Mouse (Mus musculus): ENCODE results near the gene Dhfr. TPM values are rescaled to one million over a fixed set of nuclear protein-coding genes. Genes with fewer than 3 reads are reported as not detected.
"Not testable (repeated sequence)": the region's sequence is repeated elsewhere in the genome, so short reads cannot be mapped to it uniquely, and the experiment has no call there.

Dhfr gene
- polyA plus RNA-seq, 1 experiment from 2014 or later: 15.9 TPM

GRCm38 (mm10) chr13:92339787-92340186, 14.7 kb upstream of the Dhfr start:
- Histone ChIP-seq H3K4me2 (no peak overlapping the region), H3K9me3 (replicated peaks) (no peaks in the 10 kb centered on the region), H3K9ac (no peak overlapping the region), H3K27ac (replicated peaks) (no peak overlapping the region), H3K4me1 (replicated peaks) (peaks cover 4% of the 10 kb centered on the region; the same call in 1 of the 2 replicates), H3K4me3 (replicated peaks) (no peak overlapping the region), H3K36me3 (replicated peaks) (peaks cover 38% of the 10 kb centered on the region), H3K27me3 (no peaks in the 10 kb centered on the region)
- WGBS (ENCODE audit: insufficient replicate concordance): 79% methylated on average over 3 of the region's 3 CpGs
- no peak for ATAC-seq (ENCODE audit: insufficient read depth)

GRCm38 (mm10) chr13:92344033-92344432, 10.5 kb upstream of the Dhfr start:
- no peaks in the 10 kb centered on the region for H3K9me3 ChIP-seq (replicated peaks)
- H3K4me3 ChIP-seq (replicated peaks): no peak overlapping the region
- H3K27ac ChIP-seq (replicated peaks): no peak overlapping the region
- no peak overlapping the region for H3K4me2 ChIP-seq
- no peak for ATAC-seq (ENCODE audit: insufficient read depth)
- 88% methylated on average over 8 of the region's 8 CpGs for WGBS (ENCODE audit: insufficient replicate concordance)
- H3K9ac ChIP-seq: no peak overlapping the region
- H3K36me3 ChIP-seq (replicated peaks): peaks cover 65% of the 10 kb centered on the region
- H3K4me1 ChIP-seq (replicated peaks): peaks cover 4% of the 10 kb centered on the region; the same call in 1 of the 2 replicates
- H3K27me3 ChIP-seq: no peaks in the 10 kb centered on the region

- no peak overlapping the region for H3K27ac ChIP-seq (replicated peaks)
Measured at GRCm38 (mm10) chr13:92346338-92346737, 8.2 kb upstream of the Dhfr start.

GRCm38 (mm10) chr13:92351100-92351499, 3.4 kb upstream of the Dhfr start:
- peaks cover 41% of the 10 kb centered on the region for H3K36me3 ChIP-seq (replicated peaks)
- no peaks in the 10 kb centered on the region for H3K9me3 ChIP-seq (replicated peaks)
- H3K27me3 ChIP-seq: no peaks in the 10 kb centered on the region
- no peak overlapping the region for H3K9ac ChIP-seq
- WGBS (ENCODE audit: insufficient replicate concordance): 79% methylated on average over 6 of the region's 6 CpGs
- H3K4me1 ChIP-seq (replicated peaks): peaks cover 22% of the 10 kb centered on the region
- no peak overlapping the region for H3K4me3 ChIP-seq (replicated peaks)
- H3K4me2 ChIP-seq: no peak overlapping the region
- ATAC-seq (ENCODE audit: insufficient read depth): no peak
- H3K27ac ChIP-seq (replicated peaks): no peak overlapping the region

More at GRCm38 (mm10) chr13:92346338-92346737, 8.2 kb upstream of the Dhfr start:
- Histone ChIP-seq H3K9me3 (replicated peaks) (no peaks in the 10 kb centered on the region), H3K36me3 (replicated peaks) (peaks cover 78% of the 10 kb centered on the region), H3K4me2 (no peak overlapping the region), H3K4me1 (replicated peaks) (no peaks in the 10 kb centered on the region), H3K27me3 (no peaks in the 10 kb centered on the region), H3K9ac (no peak overlapping the region), H3K4me3 (replicated peaks) (no peak overlapping the region)
- ATAC-seq (ENCODE audit: insufficient read depth): no peak
- WGBS (ENCODE audit: insufficient replicate concordance): 74% methylated on average over 5 of the region's 5 CpGs

GRCm38 (mm10) chr13:92353956-92354355, 570 bp upstream of the Dhfr start:
- Histone ChIP-seq H3K4me3 (replicated peaks) (peak overlapping the region; percentile 91), H3K27me3 (no peaks in the 10 kb centered on the region), H3K4me2 (peak overlapping the region; percentile 97), H3K9ac (peak overlapping the region; percentile 55), H3K36me3 (replicated peaks) (peaks cover 34% of the 10 kb centered on the region), H3K27ac (replicated peaks) (peak overlapping the region; percentile 94), H3K4me1 (replicated peaks) (peaks cover 34% of the 10 kb centered on the region), H3K9me3 (replicated peaks) (no peaks in the 10 kb centered on the region)
- 18% methylated on average over 4 of the region's 4 CpGs for WGBS (ENCODE audit: insufficient replicate concordance)
- ATAC-seq (ENCODE audit: insufficient read depth): no peak

- Histone ChIP-seq H3K4me1 (replicated peaks) (peaks cover 34% of the 10 kb centered on the region), H3K4me2 (peak overlapping the region; percentile 97), H3K36me3 (replicated peaks) (peaks cover 37% of the 10 kb centered on the region), H3K4me3 (replicated peaks) (peak overlapping the region; percentile 91), H3K27ac (replicated peaks) (peak overlapping the region; percentile 81), H3K9me3 (replicated peaks) (no peaks in the 10 kb centered on the region), H3K9ac (peak overlapping the region; percentile 76), H3K27me3 (no peaks in the 10 kb centered on the region)
- peak; percentile 33 for ATAC-seq (ENCODE audit: insufficient read depth)
- under 1% methylated on average over 24 of the region's 24 CpGs for WGBS (ENCODE audit: insufficient replicate concordance)
Measured at GRCm38 (mm10) chr13:92355272-92355643, 732 bp downstream of the Dhfr start.

GRCm38 (mm10) chr13:92356376-92356775, 1.9 kb downstream of the Dhfr start:
- peaks cover 39% of the 10 kb centered on the region for H3K36me3 ChIP-seq (replicated peaks)
- WGBS (ENCODE audit: insufficient replicate concordance): 72% methylated on average over 7 of the region's 7 CpGs
- no peak for ATAC-seq (ENCODE audit: insufficient read depth)

GRCm38 (mm10) chr13:92357644-92358043, 3.1 kb downstream of the Dhfr start:
- Histone ChIP-seq H3K36me3 (replicated peaks) (peaks cover 42% of the 10 kb centered on the region), H3K9me3 (replicated peaks) (no peaks in the 10 kb centered on the region), H3K4me1 (replicated peaks) (peaks cover 37% of the 10 kb centered on the region), H3K4me3 (replicated peaks) (no peak overlapping the region), H3K4me2 (no peak overlapping the region), H3K27ac (replicated peaks) (no peak overlapping the region), H3K27me3 (no peaks in the 10 kb centered on the region), H3K9ac (no peak overlapping the region)
- WGBS (ENCODE audit: insufficient replicate concordance): 37% methylated on average over 2 of the region's 2 CpGs
- no peak for ATAC-seq (ENCODE audit: insufficient read depth)

More at GRCm38 (mm10) chr13:92356376-92356775, 1.9 kb downstream of the Dhfr start:
- Histone ChIP-seq H3K9me3 (replicated peaks) (no peaks in the 10 kb centered on the region), H3K4me1 (replicated peaks) (peaks cover 34% of the 10 kb centered on the region), H3K4me3 (replicated peaks) (peak overlapping the region; percentile 91), H3K27me3 (no peaks in the 10 kb centered on the region), H3K27ac (replicated peaks) (no peak overlapping the region), H3K9ac (no peak overlapping the region), H3K4me2 (peak overlapping the region; percentile 97)

- Histone ChIP-seq H3K9me3 (replicated peaks) (no peaks in the 10 kb centered on the region), H3K9ac (no peak overlapping the region), H3K27me3 (no peaks in the 10 kb centered on the region), H3K4me3 (replicated peaks) (no peak overlapping the region), H3K4me1 (replicated peaks) (peaks cover 10% of the 10 kb centered on the region), H3K4me2 (no peak overlapping the region), H3K27ac (replicated peaks) (no peak overlapping the region), H3K36me3 (replicated peaks) (peaks cover 67% of the 10 kb centered on the region)
- no peak for ATAC-seq (ENCODE audit: insufficient read depth)
- 26% methylated on average over 2 of the region's 2 CpGs for WGBS (ENCODE audit: insufficient replicate concordance)
Measured at GRCm38 (mm10) chr13:92361609-92362008, 7.1 kb downstream of the Dhfr start.

- Histone ChIP-seq H3K9ac (no peak overlapping the region), H3K9me3 (replicated peaks) (no peaks in the 10 kb centered on the region), H3K27ac (replicated peaks) (no peak overlapping the region), H3K4me2 (no peak overlapping the region), H3K36me3 (replicated peaks) (peaks cover 72% of the 10 kb centered on the region), H3K4me3 (replicated peaks) (no peak overlapping the region), H3K4me1 (replicated peaks) (peaks cover 3% of the 10 kb centered on the region; the same call in 1 of the 2 replicates), H3K27me3 (no peaks in the 10 kb centered on the region)
- 70% methylated on average over 4 of the region's 4 CpGs for WGBS (ENCODE audit: insufficient replicate concordance)
- no peak for ATAC-seq (ENCODE audit: insufficient read depth)
Measured at GRCm38 (mm10) chr13:92365312-92365711, 10.8 kb downstream of the Dhfr start.

GRCm38 (mm10) chr13:92370811-92371210, 16.3 kb downstream of the Dhfr start:
- Histone ChIP-seq H3K27ac (replicated peaks) (no peak overlapping the region), H3K27me3 (no peaks in the 10 kb centered on the region), H3K9me3 (replicated peaks) (no peaks in the 10 kb centered on the region), H3K9ac (no peak overlapping the region), H3K4me2 (no peak overlapping the region), H3K4me1 (replicated peaks) (no peaks in the 10 kb centered on the region), H3K36me3 (replicated peaks) (peaks cover 50% of the 10 kb centered on the region), H3K4me3 (replicated peaks) (no peak overlapping the region)
- ATAC-seq (ENCODE audit: insufficient read depth): no peak
- 72% methylated on average over 3 of the region's 3 CpGs for WGBS (ENCODE audit: insufficient replicate concordance)

- not testable (repeated sequence) for H3K9ac ChIP-seq
Measured at GRCm38 (mm10) chr13:92371466-92371865, 16.9 kb downstream of the Dhfr start.

More at GRCm38 (mm10) chr13:92371466-92371865, 16.9 kb downstream of the Dhfr start:
- 74% methylated on average over 6 of the region's 6 CpGs for WGBS (ENCODE audit: insufficient replicate concordance)
- not testable (repeated sequence) for ATAC-seq (ENCODE audit: insufficient read depth); H3K9me3 ChIP-seq (replicated peaks); H3K27me3 ChIP-seq; H3K4me1 ChIP-seq (replicated peaks); H3K4me2 ChIP-seq; H3K4me3 ChIP-seq (replicated peaks); H3K27ac ChIP-seq (replicated peaks)
- H3K36me3 ChIP-seq (replicated peaks): peaks cover 46% of the 10 kb centered on the region
